Mouse (Mus musculus) neutrophil, adult 5-6 weeks (primary cell): ENCODE results near the gene Pomt2. TPM values are rescaled to one million over a fixed set of nuclear protein-coding genes. Genes with fewer than 3 reads are reported as not detected.
"Not testable (repeated sequence)": the region's sequence is repeated elsewhere in the genome, so short reads cannot be mapped to it uniquely, and the experiment has no call there.

Experiments
- ATAC-seq: fragments of 151-379, 151-347 bp; 2 replicates; pipeline ENCODE4 v1.8.0; 2017; ENCODE audit warnings: mild to moderate bottlenecking, moderate TSS enrichment; ENCODE audit not compliant: insufficient number of reproducible peaks, poor library complexity, low FRiP score, severe bottlenecking; ENCODE audit errors: extremely low read depth
- total RNA-seq: library from RNA; stranded (forward); fragments of 200-1000 nt; gene quantifications from 2 replicates; pipeline ENCODE4 v1.2.3, GENCODE M21; 2017

Gene Pomt2
- total RNA-seq = 4.2 and 8.1 TPM in 2 replicates

DNA sequence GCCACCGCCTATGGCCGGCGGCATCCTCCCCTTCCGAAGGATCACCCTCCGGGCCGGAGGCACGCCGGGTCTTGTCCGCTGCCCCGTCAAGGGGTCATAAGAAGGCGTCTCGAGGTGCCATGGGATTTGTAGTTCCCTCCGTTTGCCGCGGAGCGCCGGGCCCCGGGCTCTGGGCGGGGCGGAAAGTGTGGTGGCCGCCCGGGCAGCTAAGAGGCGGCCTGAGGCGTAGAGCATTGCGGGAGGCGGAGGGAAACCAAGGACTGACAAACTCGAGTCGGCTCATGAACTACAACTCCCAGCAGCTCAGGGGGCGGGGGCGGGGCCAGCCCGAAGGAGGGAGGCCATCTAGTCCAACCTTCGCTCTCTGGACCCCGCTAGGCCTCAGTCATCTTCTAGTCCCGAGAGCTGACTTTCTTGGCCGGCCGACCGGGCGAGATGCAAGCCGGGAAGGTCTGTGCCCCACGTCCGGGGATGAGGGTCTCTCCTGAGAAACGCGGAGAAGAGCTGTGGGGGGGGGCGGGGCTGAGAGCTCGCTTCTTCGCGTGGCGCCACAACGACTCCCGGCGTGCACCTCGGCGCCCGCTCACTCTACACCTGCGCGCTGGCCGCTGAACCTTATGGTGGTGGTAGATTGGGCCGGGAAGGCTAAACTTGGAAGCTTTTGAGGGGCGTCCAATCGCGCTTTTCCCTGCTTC lies at the start of gene Pomt2:
TSS of gene Pomt2 (minus strand) at position 574 of the 695 bp plus-strand sequence.
- ATAC-seq = peak; percentile 93

DNA sequence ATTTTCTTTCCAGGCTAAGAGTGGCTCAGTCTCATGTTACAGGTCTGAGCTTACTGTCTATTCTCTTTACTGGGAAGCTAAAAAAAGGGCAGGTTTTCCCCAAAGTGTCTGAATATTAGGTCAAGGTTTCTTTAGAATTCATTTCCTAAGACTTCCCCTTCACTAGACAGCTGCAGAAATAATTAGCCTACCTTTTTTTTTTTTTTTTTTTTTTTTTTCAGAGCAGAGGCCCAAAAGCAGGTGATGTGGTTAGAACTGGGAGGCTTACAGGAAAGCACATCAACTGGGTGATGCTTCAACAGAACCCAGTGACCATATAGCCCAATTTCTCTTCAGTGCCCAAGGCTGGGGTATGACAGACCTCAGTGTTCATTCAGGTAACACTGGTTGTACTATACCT lies 48.5 kb upstream of the Pomt2 start:
- no peak for ATAC-seq

DNA sequence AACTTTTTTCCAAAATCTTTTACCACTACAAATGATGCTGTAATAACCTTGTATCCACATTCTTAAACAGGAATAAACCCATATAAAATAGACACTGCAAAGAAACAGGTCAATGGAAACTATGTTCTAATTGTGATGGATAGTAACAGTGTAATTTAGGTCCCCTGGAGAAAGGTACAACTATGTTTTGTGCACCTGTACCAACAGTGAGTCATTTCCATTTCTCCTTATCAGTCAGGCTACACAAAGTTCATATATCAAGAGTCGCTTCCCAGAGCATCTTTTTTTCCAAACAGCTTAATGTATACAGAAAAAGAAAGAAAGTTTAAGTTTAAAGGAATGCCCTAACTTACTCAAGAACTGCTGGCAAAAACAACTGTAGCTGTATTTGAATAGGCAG lies 47.3 kb upstream of the Pomt2 start:
- no peak for ATAC-seq

GRCm38 (mm10) chr12:87193008-87193407 lies 45.2 kb upstream of the Pomt2 start:
- ATAC-seq = peak; percentile 68

DNA sequence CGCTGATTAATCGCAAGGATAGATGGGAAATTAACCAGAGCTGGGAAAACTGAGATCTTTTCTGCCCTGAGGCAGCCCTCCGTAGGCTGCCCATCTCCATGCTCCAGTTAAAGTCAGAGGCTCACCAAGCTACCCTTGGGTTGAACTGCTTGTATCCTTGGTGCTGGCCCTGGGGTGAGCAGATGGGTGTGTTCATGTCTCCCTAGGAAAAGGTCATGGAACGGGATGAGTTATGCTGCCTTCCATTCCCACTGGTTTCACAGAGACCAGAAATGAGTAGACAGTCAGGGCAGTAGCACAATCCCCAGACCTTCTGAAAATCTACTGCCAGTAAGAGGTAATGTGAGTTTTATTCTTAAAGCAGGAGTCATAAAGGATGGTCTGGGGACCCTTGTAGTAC lies 29.9 kb upstream of the Pomt2 start:
- no peak for ATAC-seq

DNA sequence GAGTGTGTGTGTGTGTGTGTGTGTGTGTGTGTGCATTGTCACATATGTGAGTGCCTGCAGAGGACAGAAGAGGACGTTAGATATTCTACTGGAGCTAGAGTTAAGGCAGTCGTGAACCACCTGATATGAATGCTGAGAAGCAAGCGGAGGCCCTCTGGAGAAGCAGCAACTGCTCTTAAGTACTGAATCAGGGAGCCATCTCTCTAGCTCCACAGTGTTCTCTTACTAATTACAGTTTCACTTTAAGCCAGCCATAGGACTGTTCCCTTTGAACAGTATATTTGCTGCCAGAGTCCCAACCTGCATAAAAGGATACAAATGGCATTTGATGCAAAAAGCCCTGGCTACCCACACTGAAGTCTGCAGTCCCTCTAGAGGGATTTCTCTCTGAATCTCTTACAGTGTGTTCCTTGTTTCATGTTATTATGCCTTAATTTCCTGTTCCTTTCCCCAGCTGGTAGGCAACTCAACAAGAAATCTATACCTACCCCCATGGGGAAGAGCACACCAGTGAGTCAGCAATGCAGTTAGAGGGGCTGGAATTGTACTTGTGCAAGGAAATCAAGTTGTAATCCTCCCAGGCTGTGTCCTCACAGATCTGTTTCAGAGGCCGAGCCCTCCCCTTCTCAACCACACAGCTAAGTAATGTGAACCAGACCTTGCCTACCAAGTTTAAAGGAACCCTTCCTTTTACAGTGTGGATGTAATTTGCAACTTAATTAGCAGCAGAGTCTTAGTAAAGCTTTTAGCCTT lies 27.6 kb upstream of the Pomt2 start:
- no peak for ATAC-seq

DNA sequence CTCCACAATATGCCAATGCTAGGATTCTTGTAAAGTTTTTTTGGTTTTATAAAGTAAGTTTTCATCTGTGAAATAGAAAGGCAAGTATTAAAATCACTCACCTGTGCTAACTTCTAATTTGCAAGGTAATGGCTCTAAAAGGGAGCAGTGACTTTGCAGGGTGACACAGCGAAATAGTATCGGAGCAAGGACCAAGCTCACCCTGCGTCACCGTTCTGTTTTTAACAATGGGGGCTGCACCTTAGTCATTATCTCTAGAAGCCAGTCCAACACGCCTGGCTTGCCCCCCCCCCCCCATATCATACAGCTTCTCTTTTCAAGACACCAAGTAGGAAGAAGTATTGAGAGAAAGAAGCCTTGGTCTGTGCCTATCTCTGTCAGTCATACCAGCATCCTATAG lies 13.0 kb upstream of the Pomt2 start:
- ATAC-seq = no peak

GRCm38 (mm10) chr12:87160310-87160709 lies 12.5 kb upstream of the Pomt2 start:
- no peak for ATAC-seq

GRCm38 (mm10) chr12:87158099-87158498 lies 10.3 kb upstream of the Pomt2 start:
- no peak for ATAC-seq

GRCm38 (mm10) chr12:87157361-87157760 lies 9.6 kb upstream of the Pomt2 start:
- ATAC-seq = no peak

DNA sequence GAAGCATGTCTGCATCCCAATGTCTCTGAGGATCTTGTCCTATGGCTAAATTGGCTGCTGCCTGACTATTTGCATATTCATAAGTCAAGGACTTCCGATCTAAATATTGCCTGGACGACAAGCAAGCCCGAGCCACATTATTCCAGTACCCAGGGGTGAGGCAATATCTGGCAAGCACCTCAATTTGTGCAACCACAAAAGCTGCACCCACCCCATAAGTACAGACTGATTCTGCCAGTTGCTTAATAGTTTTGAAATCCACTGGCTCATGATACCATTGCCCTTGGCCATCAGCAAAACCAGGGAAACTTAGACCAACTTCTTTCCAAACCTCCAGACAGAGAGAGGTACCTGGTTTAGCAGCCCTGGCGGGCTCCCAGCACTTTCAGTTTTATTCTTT lies 6.7 kb upstream of the Pomt2 start:
- ATAC-seq = not testable (repeated sequence)

DNA sequence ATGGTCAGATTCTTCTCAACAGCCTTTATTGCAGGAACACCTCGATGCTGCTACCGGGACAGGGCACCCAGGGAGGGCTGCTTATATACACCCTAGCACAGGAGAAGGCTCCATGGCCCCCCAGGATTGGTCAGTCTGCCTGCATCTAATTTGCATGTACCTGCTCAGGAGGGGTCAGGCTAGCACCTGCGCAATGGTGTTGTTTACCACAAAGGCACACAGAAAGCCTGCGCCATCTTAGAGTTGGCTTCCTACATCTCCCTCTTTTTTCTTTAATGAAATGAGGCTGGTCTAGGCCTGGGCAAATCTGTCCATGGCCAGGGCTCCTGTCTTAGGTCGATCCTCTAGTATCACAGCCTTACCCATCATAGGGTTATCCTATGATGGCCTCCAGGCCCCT lies 1.7 kb upstream of the Pomt2 start:
- no peak for ATAC-seq

DNA sequence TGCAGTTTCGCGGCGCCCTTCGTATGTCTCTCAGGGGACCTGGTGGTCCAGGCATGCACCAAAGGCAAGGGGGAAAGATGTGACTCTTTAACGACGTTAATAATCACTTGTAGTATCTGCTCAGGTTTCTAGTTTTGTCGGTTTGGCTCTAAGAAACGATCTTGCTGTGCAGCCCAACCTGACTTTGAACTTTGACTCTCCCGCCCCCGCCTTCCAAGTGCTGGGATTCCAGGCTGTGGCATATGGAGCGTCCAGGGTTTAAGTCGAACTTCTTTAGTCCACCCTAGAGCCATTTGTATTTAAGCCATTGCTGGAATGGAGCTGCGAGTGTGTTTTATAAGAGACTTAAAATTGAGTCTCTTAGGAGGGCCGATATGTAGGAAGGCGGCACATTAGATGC lies 368 bp upstream of the Pomt2 start:
- ATAC-seq = no peak

DNA sequence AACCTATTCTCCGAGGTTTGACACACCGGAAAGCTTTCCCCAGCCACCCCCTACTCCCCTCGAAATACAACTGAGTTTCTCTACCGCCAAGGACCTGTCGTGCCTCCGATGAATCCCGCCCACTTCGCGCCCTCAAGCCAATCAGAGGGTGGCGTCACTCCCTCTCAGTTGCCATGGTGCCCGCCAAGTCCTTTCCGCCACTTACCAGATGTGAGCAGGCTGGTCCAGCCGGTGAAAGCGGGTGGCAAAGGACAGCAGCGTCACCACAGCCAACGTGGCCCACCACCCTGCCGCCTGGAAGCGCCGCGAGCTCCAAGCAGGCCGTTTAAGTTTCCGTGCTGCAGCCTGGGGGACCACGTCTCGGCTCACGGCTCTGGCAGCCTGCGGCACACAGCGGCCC lies 802 bp downstream of the Pomt2 start, which contains the start of gene Gstz1:
TSS of gene Gstz1 (plus strand) at position 200 of the 400 bp plus-strand sequence.
- peak; percentile 85 for ATAC-seq

- ATAC-seq = no peak
Measured at GRCm38 (mm10) chr12:87142156-87142555, 5.6 kb downstream of the Pomt2 start.

DNA sequence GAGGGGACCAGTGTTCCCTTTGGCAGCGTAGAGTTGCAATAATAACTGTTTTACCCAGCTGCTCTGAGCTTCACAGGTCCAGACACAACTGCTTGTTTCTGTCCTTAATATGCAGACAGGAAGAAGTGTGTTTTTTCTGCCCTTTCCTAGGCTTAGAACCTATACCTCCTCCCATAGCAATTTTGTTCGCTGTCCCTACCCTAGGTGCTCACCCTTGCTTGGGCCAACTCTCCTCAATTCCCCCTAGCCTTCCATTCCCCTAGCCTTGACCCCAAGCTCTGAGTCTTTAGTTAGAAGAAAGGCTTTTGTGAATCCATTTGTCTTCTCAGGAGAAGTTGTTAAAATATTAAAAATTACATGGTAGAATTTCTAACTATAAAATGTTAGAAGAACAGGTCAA lies 9.0 kb downstream of the Pomt2 start:
- ATAC-seq = no peak

- no peak for ATAC-seq
Measured at GRCm38 (mm10) chr12:87138342-87138701, 9.4 kb downstream of the Pomt2 start.

GRCm38 (mm10) chr12:87137439-87138341 lies 10.1 kb downstream of the Pomt2 start:
- ATAC-seq = no peak

DNA sequence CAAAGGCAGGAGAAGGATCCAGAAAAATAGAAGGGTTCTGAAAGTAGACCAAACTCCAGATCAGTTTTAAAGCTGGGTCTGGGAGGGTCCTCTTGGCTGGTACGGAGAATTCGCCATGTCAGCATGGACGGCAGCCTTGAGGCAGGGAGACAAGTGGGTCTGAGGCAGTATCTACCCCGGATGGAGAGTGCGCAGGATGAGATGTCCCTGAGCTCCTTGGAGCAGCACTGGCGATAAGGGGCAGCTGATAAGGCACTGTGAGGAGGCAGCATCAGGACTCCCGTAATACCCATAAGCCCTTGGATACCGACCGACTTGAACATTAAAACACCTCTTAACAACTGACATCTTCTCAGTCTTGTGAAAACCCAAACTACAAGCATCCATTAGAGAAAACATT lies 15.0 kb downstream of the Pomt2 start:
- ATAC-seq = no peak

GRCm38 (mm10) chr12:87132210-87132609 lies 15.6 kb downstream of the Pomt2 start:
- no peak for ATAC-seq
